Mouse (Mus musculus) MEL (cell line): ENCODE measurements around the gene Tango2. TPM values are rescaled to one million over a fixed set of nuclear protein-coding genes. Genes with fewer than 3 reads are reported as not detected.

Experiments
- DNase-seq: peaks from one replicate; pipeline ENCODE4 v3.0.0; 2011; ENCODE audit warnings: low read depth, low spot score
- H3K27ac ChIP-seq: 2 replicates; pipeline ENCODE4 v1.5.1; 2012; ENCODE audit warnings: low read depth, mild to moderate bottlenecking, control low read depth, low read length, moderate library complexity; ENCODE audit not compliant: control insufficient read depth
- H3K27me3 ChIP-seq, 2 experiments: fragments of 150-350 bp in 1 of 2; sonication (generic) in 1 of 2; 2 replicates each; pipeline ENCODE4 v1.6.1; 2012; ENCODE audit warnings: low read length in 2 of 2, mild to moderate bottlenecking in 2 of 2, improper control_type of control experiment in 1 of 2, moderate library complexity in 1 of 2; ENCODE audit not compliant: insufficient read depth in 2 of 2, control insufficient read depth in 1 of 2
- H3K36me3 ChIP-seq, 2 experiments: 2 replicates each; pipeline ENCODE4 v1.6.1; 2012 to 2014; ENCODE audit warnings: low read length in 2 of 2, improper control_type of control experiment in 1 of 2, inconsistent platforms in 1 of 2, mild to moderate bottlenecking in 1 of 2; ENCODE audit not compliant: insufficient read depth in 2 of 2, control insufficient read depth in 1 of 2
- H3K4me1 ChIP-seq, 2 experiments: fragments of 150-350 bp in 1 of 2; sonication (generic) in 1 of 2; 2 replicates each; pipeline ENCODE4 v1.6.1; 2012; ENCODE audit warnings: low read length in 2 of 2, improper control_type of control experiment in 1 of 2, mild to moderate bottlenecking in 1 of 2; ENCODE audit not compliant: insufficient read depth in 2 of 2, control insufficient read depth in 1 of 2
- H3K4me3 ChIP-seq, 2 experiments: fragments of 150-350 bp in 1 of 2; sonication (generic) in 1 of 2; 2 replicates each; pipeline ENCODE4 v1.5.1; 2012; ENCODE audit warnings: low read depth in 2 of 2, low read length in 2 of 2, mild to moderate bottlenecking in 2 of 2, moderate library complexity in 2 of 2, control low read depth in 1 of 2, improper control_type of control experiment in 1 of 2; ENCODE audit not compliant: control insufficient read depth in 1 of 2, insufficient read depth in 1 of 2
- H3K79me2 ChIP-seq: 2 replicates; pipeline ENCODE4 v1.6.1; 2012; ENCODE audit warnings: mild to moderate bottlenecking, low read length, moderate library complexity; ENCODE audit not compliant: control insufficient read depth, poor library complexity, insufficient read depth
- H3K9ac ChIP-seq: 2 replicates; pipeline ENCODE4 v1.6.1; 2012; ENCODE audit warnings: low read depth, mild to moderate bottlenecking, control low read depth, low read length, moderate library complexity; ENCODE audit not compliant: control insufficient read depth, poor library complexity, severe bottlenecking
- H3K9me3 ChIP-seq: fragments of 150-350 bp; sonication (generic); replicated peaks from 2 replicates; pipeline ENCODE4 v1.6.1; 2012; ENCODE audit warnings: mild to moderate bottlenecking, low read length, improper control_type of control experiment, moderate library complexity; ENCODE audit not compliant: insufficient read depth
- BHLHE40 ChIP-seq: IDR thresholded peaks from 2 replicates; pipeline ENCODE4 v1.6.1; 2012; ENCODE audit warnings: low read depth, mild to moderate bottlenecking, inconsistent platforms, low read length, improper control_type of control experiment, borderline replicate concordance
- CHD1 ChIP-seq: IDR thresholded peaks from 2 replicates; pipeline ENCODE4 v1.6.1; 2012; ENCODE audit warnings: low read depth, mild to moderate bottlenecking, inconsistent platforms, low read length, improper control_type of control experiment
- CTCF ChIP-seq, 3 experiments: IDR thresholded peaks in 2 of 3; conservative IDR thresholded peaks in 1 of 3; 2 replicates each; pipeline ENCODE4 v1.5.1; 2011 to 2012; ENCODE audit warnings: low read length in 3 of 3, low read depth in 2 of 3, mild to moderate bottlenecking in 2 of 3, improper control_type of control experiment in 1 of 3, inconsistent platforms in 1 of 3, mixed read lengths in 1 of 3, moderate library complexity in 1 of 3; ENCODE audit not compliant: control insufficient read depth in 1 of 3, insufficient read depth in 1 of 3, poor library complexity in 1 of 3, severe bottlenecking in 1 of 3
- ETS1 ChIP-seq: IDR thresholded peaks from 2 replicates; pipeline ENCODE4 v1.6.1; 2012; ENCODE audit warnings: low read depth, mild to moderate bottlenecking, inconsistent platforms, low read length, improper control_type of control experiment, moderate library complexity
- GABPA ChIP-seq: IDR thresholded peaks from 2 replicates; pipeline ENCODE4 v1.6.1; 2012; ENCODE audit warnings: low read depth, mild to moderate bottlenecking, inconsistent platforms, low read length, improper control_type of control experiment, moderate library complexity
- JUND ChIP-seq: IDR thresholded peaks from 2 replicates; pipeline ENCODE4 v1.6.1; 2011; ENCODE audit warnings: low read depth, mild to moderate bottlenecking, improper control_type of control experiment, low read length
- MAFK ChIP-seq: IDR thresholded peaks from 2 replicates; pipeline ENCODE4 v1.6.1; 2011; ENCODE audit warnings: low read depth, mild to moderate bottlenecking, low read length, improper control_type of control experiment, borderline replicate concordance
- MAX ChIP-seq: IDR thresholded peaks from 2 replicates; pipeline ENCODE4 v1.6.1; 2011; ENCODE audit warnings: low read length, improper control_type of control experiment
- MEF2A ChIP-seq: IDR thresholded peaks from 2 replicates; pipeline ENCODE4 v1.6.1; 2014; ENCODE audit warnings: low read depth, mild to moderate bottlenecking, inconsistent platforms, low read length, improper control_type of control experiment; ENCODE audit not compliant: poor library complexity, insufficient replicate concordance, severe bottlenecking; ENCODE audit errors: extremely low read depth
- MXI1 ChIP-seq: IDR thresholded peaks from 2 replicates; pipeline ENCODE4 v1.6.1; 2011; ENCODE audit warnings: mild to moderate bottlenecking, low read depth, low read length, improper control_type of control experiment
- MYB ChIP-seq: IDR thresholded peaks from 2 replicates; pipeline ENCODE4 v1.6.1; 2011; ENCODE audit warnings: mild to moderate bottlenecking, low read depth, low read length, improper control_type of control experiment
- RCOR1 ChIP-seq: IDR thresholded peaks from 2 replicates; pipeline ENCODE4 v1.6.1; 2012; ENCODE audit warnings: low read depth, mild to moderate bottlenecking, inconsistent platforms, low read length, improper control_type of control experiment
- SMC3 ChIP-seq: IDR thresholded peaks from 2 replicates; pipeline ENCODE4 v1.6.1; 2011; ENCODE audit warnings: low read depth, low read length, improper control_type of control experiment
- UBTF ChIP-seq: IDR thresholded peaks from 2 replicates; pipeline ENCODE4 v1.6.1; 2012; ENCODE audit warnings: low read depth, mild to moderate bottlenecking, inconsistent platforms, low read length, improper control_type of control experiment, moderate library complexity, borderline replicate concordance; ENCODE audit not compliant: insufficient read depth
- USF2 ChIP-seq, 2 experiments: IDR thresholded peaks; 2 replicates each; pipeline ENCODE4 v1.6.1; 2011 to 2012; ENCODE audit warnings: improper control_type of control experiment in 2 of 2, low read length in 2 of 2, borderline replicate concordance in 1 of 2, inconsistent platforms in 1 of 2, low read depth in 1 of 2, mild to moderate bottlenecking in 1 of 2; ENCODE audit not compliant: insufficient read depth in 1 of 2
- ZC3H11A ChIP-seq: IDR thresholded peaks from 2 replicates; pipeline ENCODE4 v1.6.1; 2012; ENCODE audit warnings: low read depth, mild to moderate bottlenecking, inconsistent platforms, low read length, improper control_type of control experiment
- ZKSCAN1 ChIP-seq: IDR thresholded peaks from 2 replicates; pipeline ENCODE4 v1.6.1; 2012; ENCODE audit warnings: low read depth, mild to moderate bottlenecking, inconsistent platforms, low read length, improper control_type of control experiment, moderate library complexity
- ZNF384 ChIP-seq: IDR thresholded peaks from 2 replicates; pipeline ENCODE4 v1.6.1; 2012; ENCODE audit warnings: low read depth, mild to moderate bottlenecking, inconsistent platforms, low read length, improper control_type of control experiment
- polyA plus RNA-seq, 2 experiments: library from polyadenylated mRNA; stranded (reverse) in 1 of 2; unstranded in 1 of 2; fragments of >175 nt in 1 of 2; fragments of >200 nt in 1 of 2; gene quantifications; 2 replicates each; pipeline versions ENCODE4 v1.2.1 to v1.2.4; 2012; ENCODE audit warnings: low replicate concordance in 2 of 2, low read depth in 1 of 2; ENCODE audit not compliant: insufficient read length in 2 of 2, insufficient read depth in 1 of 2, missing spikeins in 1 of 2
- total RNA-seq: library from RNA; depleted of rRNA; stranded (reverse); fragments of 300-350 nt; gene quantifications from 2 replicates; pipeline ENCODE4 v1.2.3, GENCODE M21; 2012

Gene Tango2
- total and polyA plus RNA-seq, 3 experiments = 55.9 to 98.3 TPM; not detected in 1

DNA sequence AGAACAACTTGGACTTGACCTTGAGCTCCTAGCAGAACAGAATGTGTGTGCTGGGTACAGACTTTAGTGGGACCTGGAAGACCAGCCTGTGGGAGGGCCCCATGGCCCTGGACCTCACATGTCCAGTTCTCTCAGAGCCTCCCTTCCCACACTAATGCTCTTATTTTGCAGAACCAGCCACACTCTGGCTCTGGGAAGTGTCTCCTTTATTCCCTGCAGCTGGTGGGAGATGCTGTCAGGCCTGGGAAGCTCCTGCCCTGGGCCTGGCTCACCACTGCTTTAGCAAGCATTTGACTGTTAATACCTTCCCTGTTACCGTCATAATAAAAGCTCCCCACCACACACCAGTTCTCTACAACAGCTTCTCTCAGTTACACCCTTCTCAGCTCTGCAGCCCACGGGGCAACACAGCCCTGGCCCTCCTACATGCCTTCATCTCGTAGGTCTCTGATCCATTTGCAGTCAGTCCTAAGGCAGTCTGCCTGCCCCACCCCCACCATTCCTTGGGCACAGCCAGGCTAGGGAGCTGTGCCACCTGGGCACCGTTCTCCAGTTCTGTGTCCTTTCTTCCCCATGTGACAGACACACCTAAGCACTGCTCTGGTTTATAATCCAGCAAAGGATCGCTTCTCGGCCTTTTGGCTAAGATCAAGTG lies 12.4 kb upstream of the Tango2 start:
- DNase-seq = no peak
- TF ChIP-seq BHLHE40 (no peak), MXI1 (no peak), ZC3H11A (no peak), CHD1 (no peak), MAFK (no peak), JUND (no peak), ZKSCAN1 (no peak), RCOR1 (no peak)
- H3K9ac ChIP-seq = no peak overlapping the region
- no peaks in the 10 kb centered on the region for H3K27me3 ChIP-seq
- no peaks in the 10 kb centered on the region for H3K9me3 ChIP-seq
- H3K4me1 ChIP-seq = no peaks in the 10 kb centered on the region
- no peaks in the 10 kb centered on the region for H3K79me2 ChIP-seq
- H3K27ac ChIP-seq = no peak overlapping the region
- H3K36me3 ChIP-seq = no peaks in the 10 kb centered on the region
- H3K4me3 ChIP-seq = no peak overlapping the region

DNA sequence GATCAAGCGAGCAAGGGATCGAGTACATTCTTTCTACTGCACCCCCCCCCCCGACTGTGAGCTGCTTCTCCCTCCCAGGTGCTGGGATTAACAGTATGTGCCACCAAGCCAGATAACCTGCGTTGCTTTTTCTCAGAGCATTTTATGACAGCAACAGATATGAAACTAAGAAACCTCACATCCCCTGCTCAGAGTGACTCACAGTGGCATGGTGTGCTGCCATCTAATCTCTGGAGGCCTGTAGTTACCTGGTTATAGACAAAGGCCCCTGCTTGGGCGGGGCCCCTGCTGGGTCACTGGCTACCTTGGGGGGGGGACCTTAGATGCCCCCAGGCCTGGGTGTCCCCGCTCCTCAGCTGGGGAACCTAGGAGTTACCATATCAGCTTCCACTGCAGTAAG lies 10.1 kb upstream of the Tango2 start:
- no peaks in the 10 kb centered on the region for H3K36me3 ChIP-seq
- no peak for DNase-seq
- H3K9ac ChIP-seq = no peak overlapping the region
- H3K27me3 ChIP-seq = no peaks in the 10 kb centered on the region
- no peak overlapping the region for H3K27ac ChIP-seq
- H3K4me1 ChIP-seq = peaks cover 0 to 7% of the 10 kb centered on the region in 2 experiments; a peak in 3 of 4 replicates
- TF ChIP-seq JUND (no peak), MAX (no peak), ETS1 (no peak), ZNF384 (no peak), ZC3H11A (no peak), UBTF (no peak), MYB (no peak), MEF2A (no peak), SMC3 (no peak), GABPA (no peak), CTCF (IDR thresholded peaks at IDR 0.05 in 2 of 3, conservative IDR thresholded peaks at IDR 0.05 in 1 of 3; ENCODE audit: control insufficient read depth in 1 of 3, insufficient read depth in 1 of 3, low read depth in 2 of 3, low read length in 3 of 3, poor library complexity in 1 of 3, severe bottlenecking in 1 of 3) (no peak), USF2 (IDR thresholded peaks at IDR 0.05; ENCODE audit: borderline replicate concordance in 1 of 2, insufficient read depth in 1 of 2, low read depth in 1 of 2, low read length in 2 of 2) (no peak)
- no peaks in the 10 kb centered on the region for H3K9me3 ChIP-seq
- H3K79me2 ChIP-seq = no peaks in the 10 kb centered on the region
- no peak overlapping the region for H3K4me3 ChIP-seq
